Mouse (Mus musculus): ENCODE results near the gene Wdr47.

DNA sequence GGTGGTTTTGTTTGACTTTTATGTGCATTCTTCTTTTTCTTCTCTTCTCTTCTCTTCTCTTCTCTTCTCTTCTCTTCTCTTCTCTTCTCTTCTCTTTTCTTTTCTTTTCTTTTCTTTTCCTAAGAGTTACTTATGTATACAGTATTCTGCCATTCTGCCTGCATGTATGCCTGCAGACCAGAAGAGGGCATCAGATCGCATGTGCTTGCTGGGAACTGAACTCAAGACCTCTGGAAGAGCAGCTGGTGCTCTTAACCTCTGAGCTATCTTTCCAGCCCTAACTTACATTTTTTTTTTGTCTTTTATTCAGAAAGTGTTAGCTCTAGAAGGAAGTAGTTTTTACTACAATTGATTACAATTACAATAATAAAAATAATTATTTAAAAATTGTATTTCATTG lies 69.9 kb downstream of the Wdr47 start:
- peak; percentile 31; the same call in 1 of the 2 replicates for TF ChIP-seq CTCF (IDR thresholded peaks at IDR 0.05; ENCODE audit: control insufficient read depth, insufficient read depth, low read length)
- no peak for TF ChIP-seq POLR2A (IDR thresholded peaks at IDR 0.05; ENCODE audit: borderline replicate concordance, control insufficient read depth, low read depth, low read length)

Data from bone marrow, adult 2 months (tissue).